Mouse (Mus musculus) cerebellum, postnatal 10 days (tissue): ENCODE results near the gene Usp17lb.
"Not testable (repeated sequence)": the region's sequence is repeated elsewhere in the genome, so short reads cannot be mapped to it uniquely, and the experiment has no call there.

Source experiments
- DNase-seq, 2 experiments: peaks; one replicate each; pipeline ENCODE4 v3.0.0; 2021; ENCODE audit warnings: mixed read lengths in 2 of 2

Usp17lb gene

GRCm38 (mm10) chr7:104842503-104842902, at the start of gene Usp17lb:
TSS of gene Usp17lb (minus strand) at chr7:104842603.
- no peak for DNase-seq

- DNase-seq = no peak
These were observed 35.3 kb upstream of the Usp17lb start, which contains the start of gene Olfr665 for GRCm38 (mm10) chr7:104877731-104878130. TSS of gene Olfr665 (plus strand) at chr7:104878031.

DNA sequence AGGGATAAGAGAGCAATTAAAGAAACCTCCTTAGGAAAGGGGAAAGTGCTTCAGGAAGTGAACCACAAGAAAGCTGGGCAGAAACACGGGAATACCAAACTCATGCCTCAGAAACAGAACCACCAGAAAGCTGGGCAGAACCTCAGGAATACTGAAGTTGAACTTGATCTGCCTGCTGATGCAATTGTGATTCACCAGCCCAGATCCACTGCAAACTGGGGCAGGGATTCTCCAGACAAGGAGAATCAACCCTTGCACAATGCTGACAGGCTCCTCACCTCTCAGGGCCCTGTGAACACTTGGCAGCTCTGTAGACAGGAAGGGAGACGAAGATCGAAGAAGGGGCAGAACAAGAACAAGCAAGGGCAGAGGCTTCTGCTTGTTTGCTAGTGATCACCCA, 19.0 kb upstream of the Usp17lb start:
- no peak for DNase-seq

DNA sequence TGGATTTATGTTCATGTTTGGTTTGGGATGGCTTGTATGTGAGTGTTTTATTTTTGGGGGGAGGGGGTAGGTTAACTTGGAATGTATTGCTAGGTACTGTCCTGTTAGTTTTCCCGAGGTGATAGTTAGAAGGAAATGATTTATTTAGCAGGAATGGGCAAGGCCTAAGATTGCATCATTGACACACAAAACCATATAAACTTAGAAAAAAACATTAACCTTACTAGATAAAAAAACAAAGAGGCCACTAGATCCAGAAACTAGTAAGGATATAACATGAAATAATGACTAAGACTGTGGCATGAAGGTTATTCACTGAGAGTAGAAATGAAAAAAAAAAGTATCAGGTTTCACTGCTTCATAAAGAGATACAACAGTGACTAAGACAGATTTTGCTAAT, 15.3 kb upstream of the Usp17lb start:
- DNase-seq = no peak

- not testable (repeated sequence) for DNase-seq
These were observed 14.3 kb upstream of the Usp17lb start, which contains the start of gene Usp17la for GRCm38 (mm10) chr7:104856709-104857108. TSS of gene Usp17la (plus strand) at chr7:104857009.

GRCm38 (mm10) chr7:104855248-104855750, 12.9 kb upstream of the Usp17lb start:
- DNase-seq = no peak

GRCm38 (mm10) chr7:104851546-104851945, 9.1 kb upstream of the Usp17lb start:
- DNase-seq = not testable (repeated sequence)

DNA sequence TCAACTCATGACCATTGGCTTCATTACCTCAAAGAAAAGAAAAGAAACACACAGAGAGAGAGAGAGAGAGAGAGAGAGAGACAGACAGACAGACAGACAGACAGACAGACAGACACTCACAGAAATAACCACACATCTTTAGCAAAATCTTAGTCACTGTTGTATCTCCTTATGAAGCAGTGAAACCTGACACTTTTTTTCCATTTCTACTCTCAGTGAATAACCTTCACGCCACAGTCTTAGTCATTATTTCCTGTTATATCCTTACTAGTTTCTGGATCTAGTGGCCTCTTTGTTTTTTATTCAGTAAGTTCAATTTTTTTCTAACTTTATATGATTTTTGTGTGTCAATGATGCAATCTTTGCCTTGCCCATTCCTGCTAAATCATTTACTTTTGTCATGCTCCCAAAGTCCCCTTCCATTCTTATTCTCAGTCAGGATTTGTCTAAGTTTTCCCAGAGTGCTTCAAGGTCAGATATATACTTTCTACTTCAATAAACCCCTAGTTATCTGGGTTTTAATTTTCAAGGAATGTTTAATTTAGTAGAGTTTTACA, 1.4 kb upstream of the Usp17lb start:
- DNase-seq = no peak

DNA sequence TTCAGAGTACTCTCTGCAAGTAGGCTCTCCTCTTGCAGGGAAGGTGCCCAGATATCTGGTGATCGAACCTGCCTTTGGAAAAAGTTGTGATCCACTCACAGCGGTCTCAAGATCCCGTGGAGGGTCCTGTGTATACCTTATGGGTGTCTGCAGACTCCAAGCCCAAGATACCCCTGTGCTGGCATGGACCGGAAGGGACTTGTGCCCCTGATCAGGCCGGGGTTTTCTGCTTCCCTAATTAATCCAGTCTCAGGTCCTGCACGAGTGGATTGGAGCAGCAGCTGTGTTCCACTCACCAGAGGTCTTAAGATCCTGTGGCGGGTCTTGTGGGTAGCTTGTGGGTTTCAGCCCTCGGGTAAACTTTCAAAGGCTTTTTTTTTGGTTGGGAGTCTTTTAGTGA, 32.1 kb downstream of the Usp17lb start:
- DNase-seq = not testable (repeated sequence)

DNA sequence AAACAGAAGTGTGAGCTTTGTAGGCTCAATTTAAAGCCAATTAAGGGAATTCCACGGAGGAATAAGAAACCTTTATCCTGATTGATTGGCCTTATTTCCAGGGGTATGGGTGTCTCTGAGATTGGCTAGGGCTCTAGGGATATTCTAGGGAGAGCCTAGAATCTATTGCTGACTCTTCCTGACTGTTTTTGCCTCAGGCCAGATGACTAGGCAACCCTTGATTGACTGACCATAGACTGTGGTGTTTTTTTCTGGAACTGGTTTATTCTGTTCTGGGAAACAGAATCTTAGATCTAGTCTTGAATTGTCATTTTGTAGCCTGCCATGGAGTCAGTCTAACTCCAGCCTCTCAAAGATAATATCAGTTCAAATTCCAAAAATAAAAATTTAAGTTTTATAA, 51.6 kb downstream of the Usp17lb start:
- DNase-seq = no peak
